Mouse (Mus musculus): Measurements from ENCODE around the gene Defb45.

GRCm38 (mm10) chr2:152601275-152601960 is 2.2 kb upstream of the Defb45 start:
- TF ChIP-seq CTCF (IDR thresholded peaks at IDR 0.05; ENCODE audit: control insufficient read depth, insufficient read depth, insufficient read length) (no peak), MAX (IDR thresholded peaks at IDR 0.05) (no peak), CEBPB (IDR thresholded peaks at IDR 0.05; ENCODE audit: low read depth) (peak; percentile 84), MYOG (IDR thresholded peaks at IDR 0.05; ENCODE audit: control insufficient read depth, extremely low read depth, insufficient read length) (no peak), USF1 (IDR thresholded peaks at IDR 0.05; ENCODE audit: low read depth) (no peak)

Data from C2C12 (cell line).